Mouse (Mus musculus) thymus, postnatal 4 days (tissue): Measurements from ENCODE around the gene Ankrd53.
"Not testable (repeated sequence)": the region's sequence is repeated elsewhere in the genome, so short reads cannot be mapped to it uniquely, and the experiment has no call there.

Experiments
- DNase-seq: peaks from one replicate; pipeline ENCODE4 v3.0.0; 2021

Ankrd53 gene

GRCm38 (mm10) chr6:83768485-83768884, 6.0 kb downstream of the Ankrd53 start:
- DNase-seq, result no peak

- DNase-seq, result no peak
Measured at GRCm38 (mm10) chr6:83774126-83774525, 11.7 kb downstream of the Ankrd53 start.

GRCm38 (mm10) chr6:83774781-83775563, 12.5 kb downstream of the Ankrd53 start:
- peak; percentile 51 for DNase-seq

GRCm38 (mm10) chr6:83775638-83776293, 13.3 kb downstream of the Ankrd53 start, which contains the start of gene Tex261:
TSS of gene Tex261 (minus strand) at chr6:83775813.
- peak; percentile 94 for DNase-seq

- no peak for DNase-seq
Measured at GRCm38 (mm10) chr6:83778306-83778705, 15.9 kb downstream of the Ankrd53 start.

- DNase-seq, result peak; percentile 66
Measured at GRCm38 (mm10) chr6:83779026-83779425, 16.6 kb downstream of the Ankrd53 start.

GRCm38 (mm10) chr6:83786426-83786825, 24.0 kb downstream of the Ankrd53 start:
- DNase-seq, result no peak

GRCm38 (mm10) chr6:83788554-83788953, 26.1 kb downstream of the Ankrd53 start:
- DNase-seq, result no peak

GRCm38 (mm10) chr6:83790533-83790932, 28.1 kb downstream of the Ankrd53 start:
- not testable (repeated sequence) for DNase-seq

- DNase-seq, result no peak
Measured at GRCm38 (mm10) chr6:83791251-83791890, 28.9 kb downstream of the Ankrd53 start.

- peak; percentile 97 for DNase-seq
Measured at GRCm38 (mm10) chr6:83794760-83795296, 32.4 kb downstream of the Ankrd53 start, which contains the start of gene Nagk. TSS of gene Nagk (plus strand) at chr6:83794982.

GRCm38 (mm10) chr6:83795492-83795900, 33.1 kb downstream of the Ankrd53 start:
- no peak for DNase-seq

- no peak for DNase-seq
Measured at GRCm38 (mm10) chr6:83796686-83797085, 34.2 kb downstream of the Ankrd53 start.

GRCm38 (mm10) chr6:83802033-83802432, 39.6 kb downstream of the Ankrd53 start:
- no peak for DNase-seq

- no peak for DNase-seq
Measured at GRCm38 (mm10) chr6:83802846-83803245, 40.4 kb downstream of the Ankrd53 start.

GRCm38 (mm10) chr6:83815801-83816200, 53.4 kb downstream of the Ankrd53 start:
- DNase-seq, result no peak
